Mouse (Mus musculus) erythroblast, embryonic 14.5 days (primary cell): ENCODE measurements around the gene Ect2.

ENCODE experiments used
- GATA1 ChIP-seq: IDR thresholded peaks from 2 replicates; pipeline ENCODE4 v1.6.1; 2012; ENCODE audit warnings: low read length, inconsistent platforms, mixed read lengths
- TAL1 ChIP-seq: IDR thresholded peaks from 3 replicates; pipeline ENCODE4 v1.6.1; 2012; ENCODE audit warnings: low read length, inconsistent platforms, mixed read lengths

- TF ChIP-seq TAL1 (no peak), GATA1 (no peak)
Observed at GRCm38 (mm10) chr3:27182733-27183600, 29.3 kb upstream of the Ect2 start, which contains the start of gene Nceh1.
